Mouse (Mus musculus): ENCODE results near the gene Gstt4. TPM values are rescaled to one million over a fixed set of nuclear protein-coding genes. Genes with fewer than 3 reads are reported as not detected.
"Not testable (repeated sequence)": the region's sequence is repeated elsewhere in the genome, so short reads cannot be mapped to it uniquely, and the experiment has no call there.

Gstt4 gene
- polyA plus RNA-seq, 1 experiment from 2014 or later = not detected

- no peak overlapping the region for H3K4me3 ChIP-seq (ENCODE audit: low read depth, low read length)
- no peak for ATAC-seq (ENCODE audit: low FRiP score)
- H3K9me3 ChIP-seq (ENCODE audit: control insufficient read depth, low read length) = no peaks in the 10 kb centered on the region
- no peaks in the 10 kb centered on the region for H3K4me1 ChIP-seq (replicated peaks; ENCODE audit: control insufficient read depth, insufficient read depth, low read length)
- no peak overlapping the region for H3K9ac ChIP-seq (ENCODE audit: low read depth, low read length)
- H3K4me2 ChIP-seq (replicated peaks; ENCODE audit: low read depth, low read length) = no peak overlapping the region
- H3K27me3 ChIP-seq (ENCODE audit: control insufficient read depth, insufficient read depth, low read length) = no peaks in the 10 kb centered on the region
- no peak for DNase-seq (ENCODE audit: low spot score)
- 89% methylated on average over 1 of the region's 1 CpGs for WGBS
- no peak overlapping the region for H3K27ac ChIP-seq (ENCODE audit: low read depth, low read length)
- H3K36me3 ChIP-seq (ENCODE audit: control insufficient read depth, insufficient read depth, low read length) = no peaks in the 10 kb centered on the region
Measured at GRCm38 (mm10) chr10:75844800-75845199, 22.5 kb upstream of the Gstt4 start.

- not testable (repeated sequence) for ATAC-seq (ENCODE audit: low FRiP score); H3K9ac ChIP-seq (ENCODE audit: low read depth, low read length); H3K4me2 ChIP-seq (replicated peaks; ENCODE audit: low read depth, low read length); H3K4me3 ChIP-seq (ENCODE audit: low read depth, low read length); H3K4me1 ChIP-seq (replicated peaks; ENCODE audit: control insufficient read depth, insufficient read depth, low read length); DNase-seq (ENCODE audit: low spot score); H3K27me3 ChIP-seq (ENCODE audit: control insufficient read depth, insufficient read depth, low read length); H3K36me3 ChIP-seq (ENCODE audit: control insufficient read depth, insufficient read depth, low read length); H3K9me3 ChIP-seq (ENCODE audit: control insufficient read depth, low read length); H3K27ac ChIP-seq (ENCODE audit: low read depth, low read length)
- 83% methylated on average over 6 of the region's 6 CpGs for WGBS
Measured at GRCm38 (mm10) chr10:75843898-75844297, 21.6 kb upstream of the Gstt4 start.

DNA sequence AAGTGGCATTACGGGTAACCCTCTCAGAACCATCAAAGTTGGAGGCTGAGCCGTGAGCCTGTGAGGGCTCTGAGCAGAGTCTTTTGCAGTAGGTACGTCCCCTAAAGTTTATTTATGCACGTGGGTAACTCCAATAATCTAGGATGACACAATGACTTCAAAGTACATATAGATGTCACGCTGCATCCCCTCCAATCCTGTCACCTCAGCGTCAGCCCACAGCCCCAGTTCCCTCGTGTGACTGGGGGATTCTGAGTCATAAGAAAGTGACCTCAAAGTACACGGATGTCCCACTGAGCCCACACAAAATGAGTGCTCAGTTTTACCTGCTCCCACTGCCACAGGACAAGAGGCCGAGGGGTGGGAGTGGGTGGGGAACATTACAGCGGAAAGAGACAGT lies 16.7 kb upstream of the Gstt4 start:
- no peak for ATAC-seq (ENCODE audit: low FRiP score)
- H3K27ac ChIP-seq (ENCODE audit: low read depth, low read length) = no peak overlapping the region
- no peak overlapping the region for H3K4me3 ChIP-seq (ENCODE audit: low read depth, low read length)
- H3K36me3 ChIP-seq (ENCODE audit: control insufficient read depth, insufficient read depth, low read length) = no peaks in the 10 kb centered on the region
- no peaks in the 10 kb centered on the region; the same call in none of the 2 replicates for H3K4me1 ChIP-seq (replicated peaks; ENCODE audit: control insufficient read depth, insufficient read depth, low read length)
- no peaks in the 10 kb centered on the region for H3K9me3 ChIP-seq (ENCODE audit: control insufficient read depth, low read length)
- H3K9ac ChIP-seq (ENCODE audit: low read depth, low read length) = no peak overlapping the region
- 87% methylated on average over 10 of the region's 10 CpGs for WGBS
- H3K4me2 ChIP-seq (replicated peaks; ENCODE audit: low read depth, low read length) = no peak overlapping the region
- DNase-seq (ENCODE audit: low spot score) = no peak
- H3K27me3 ChIP-seq (ENCODE audit: control insufficient read depth, insufficient read depth, low read length) = peaks cover 8% of the 10 kb centered on the region

DNA sequence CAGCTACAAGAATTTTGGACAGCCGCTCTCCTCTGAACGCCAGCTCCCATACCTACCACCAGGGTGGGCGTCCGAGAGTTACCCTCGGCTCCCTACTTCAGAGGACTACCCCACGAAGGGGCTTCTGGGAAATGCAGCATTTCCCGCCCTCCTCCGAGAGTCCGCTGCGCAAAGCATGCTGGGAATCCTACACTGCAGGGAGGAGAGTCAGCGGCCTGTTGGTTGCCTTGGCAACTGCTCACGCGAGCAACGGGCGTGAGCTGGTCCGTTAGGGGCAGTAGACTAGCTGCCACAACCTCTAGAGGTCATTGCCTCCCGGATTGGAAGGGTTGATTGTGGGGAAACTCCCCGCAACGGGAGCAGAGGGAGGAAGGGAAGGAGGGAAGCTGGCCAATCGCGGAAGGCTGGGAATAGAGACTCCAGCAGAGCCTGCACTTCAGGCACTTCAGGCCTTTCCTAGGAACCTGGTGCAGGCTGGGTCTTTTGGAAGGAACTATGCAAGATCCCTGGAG lies 15.0 kb upstream of the Gstt4 start, which contains the start of gene Gstt2:
Gene Gstt2 (minus strand): TSS at position 177 of the 512 bp plus-strand sequence.
- no peaks in the 10 kb centered on the region for H3K9me3 ChIP-seq (ENCODE audit: control insufficient read depth, low read length)
- peak; percentile 98 for DNase-seq (ENCODE audit: low spot score)
- peaks cover 11% of the 10 kb centered on the region for H3K27me3 ChIP-seq (ENCODE audit: control insufficient read depth, insufficient read depth, low read length)
- H3K4me3 ChIP-seq (ENCODE audit: low read depth, low read length) = peak within 1 kb of the TSS; percentile 38
- H3K36me3 ChIP-seq (ENCODE audit: control insufficient read depth, insufficient read depth, low read length) = no peaks in the 10 kb centered on the region
- H3K4me1 ChIP-seq (replicated peaks; ENCODE audit: control insufficient read depth, insufficient read depth, low read length) = no peaks in the 10 kb centered on the region; the same call in none of the 2 replicates
- H3K4me2 ChIP-seq (replicated peaks; ENCODE audit: low read depth, low read length) = peak within 1 kb of the TSS; percentile 62
- peak within 1 kb of the TSS; percentile 76 for H3K27ac ChIP-seq (ENCODE audit: low read depth, low read length)
- H3K9ac ChIP-seq (ENCODE audit: low read depth, low read length) = peak within 1 kb of the TSS; percentile 66
- WGBS = 0% methylated on average over 21 of the region's 21 CpGs
- ATAC-seq (ENCODE audit: low FRiP score) = peak; percentile 92

- H3K27ac ChIP-seq (ENCODE audit: low read depth, low read length) = no peak overlapping the region
- H3K4me2 ChIP-seq (replicated peaks; ENCODE audit: low read depth, low read length) = peak overlapping the region; percentile 28; the same call in 1 of the 2 replicates
- WGBS = 24% methylated on average over 9 of the region's 10 CpGs
- H3K4me1 ChIP-seq (replicated peaks; ENCODE audit: control insufficient read depth, insufficient read depth, low read length) = no peaks in the 10 kb centered on the region; the same call in none of the 2 replicates
- ATAC-seq (ENCODE audit: low FRiP score) = no peak
- H3K27me3 ChIP-seq (ENCODE audit: control insufficient read depth, insufficient read depth, low read length) = peaks cover 11% of the 10 kb centered on the region
- no peak overlapping the region for H3K4me3 ChIP-seq (ENCODE audit: low read depth, low read length)
- no peaks in the 10 kb centered on the region for H3K36me3 ChIP-seq (ENCODE audit: control insufficient read depth, insufficient read depth, low read length)
- no peak overlapping the region for H3K9ac ChIP-seq (ENCODE audit: low read depth, low read length)
- DNase-seq (ENCODE audit: low spot score) = no peak
- no peaks in the 10 kb centered on the region for H3K9me3 ChIP-seq (ENCODE audit: control insufficient read depth, low read length)
Measured at GRCm38 (mm10) chr10:75835761-75836531, 13.6 kb upstream of the Gstt4 start.

GRCm38 (mm10) chr10:75835307-75835706 lies 13.0 kb upstream of the Gstt4 start:
- H3K27ac ChIP-seq (ENCODE audit: low read depth, low read length) = no peak overlapping the region
- H3K36me3 ChIP-seq (ENCODE audit: control insufficient read depth, insufficient read depth, low read length) = no peaks in the 10 kb centered on the region
- peaks cover 11% of the 10 kb centered on the region for H3K27me3 ChIP-seq (ENCODE audit: control insufficient read depth, insufficient read depth, low read length)
- DNase-seq (ENCODE audit: low spot score) = peak; percentile 53
- H3K4me2 ChIP-seq (replicated peaks; ENCODE audit: low read depth, low read length) = peak overlapping the region; percentile 28; the same call in 1 of the 2 replicates
- 2% methylated on average over 10 of the region's 10 CpGs for WGBS
- H3K9me3 ChIP-seq (ENCODE audit: control insufficient read depth, low read length) = no peaks in the 10 kb centered on the region
- no peak for ATAC-seq (ENCODE audit: low FRiP score)
- no peak overlapping the region for H3K4me3 ChIP-seq (ENCODE audit: low read depth, low read length)
- H3K9ac ChIP-seq (ENCODE audit: low read depth, low read length) = no peak overlapping the region
- H3K4me1 ChIP-seq (replicated peaks; ENCODE audit: control insufficient read depth, insufficient read depth, low read length) = no peaks in the 10 kb centered on the region; the same call in none of the 2 replicates

- WGBS = 18% methylated on average over 9 of the region's 9 CpGs
- Histone ChIP-seq H3K4me3 (ENCODE audit: low read depth, low read length) (peak overlapping the region; percentile 26), H3K9me3 (ENCODE audit: control insufficient read depth, low read length) (no peaks in the 10 kb centered on the region), H3K4me2 (replicated peaks; ENCODE audit: low read depth, low read length) (peak overlapping the region; percentile 48), H3K27ac (ENCODE audit: low read depth, low read length) (no peak overlapping the region), H3K36me3 (ENCODE audit: control insufficient read depth, insufficient read depth, low read length) (no peaks in the 10 kb centered on the region), H3K9ac (ENCODE audit: low read depth, low read length) (peak overlapping the region; percentile 28; the same call in 1 of the 2 replicates), H3K27me3 (ENCODE audit: control insufficient read depth, insufficient read depth, low read length) (peaks cover 11% of the 10 kb centered on the region), H3K4me1 (replicated peaks; ENCODE audit: control insufficient read depth, insufficient read depth, low read length) (no peaks in the 10 kb centered on the region; the same call in none of the 2 replicates)
- ATAC-seq (ENCODE audit: low FRiP score) (no peak), DNase-seq (ENCODE audit: low spot score) (no peak)
Measured at GRCm38 (mm10) chr10:75834721-75835120, 12.4 kb upstream of the Gstt4 start.

- 2% methylated on average over 21 of the region's 21 CpGs for WGBS
- H3K36me3 ChIP-seq (ENCODE audit: control insufficient read depth, insufficient read depth, low read length) = no peaks in the 10 kb centered on the region
- no peaks in the 10 kb centered on the region for H3K9me3 ChIP-seq (ENCODE audit: control insufficient read depth, low read length)
- DNase-seq (ENCODE audit: low spot score) (peak; percentile 79), ATAC-seq (ENCODE audit: low FRiP score) (no peak)
- no peak overlapping the region for H3K27ac ChIP-seq (ENCODE audit: low read depth, low read length)
- peak overlapping the region; percentile 28 for H3K9ac ChIP-seq (ENCODE audit: low read depth, low read length)
- H3K4me2 ChIP-seq (replicated peaks; ENCODE audit: low read depth, low read length) = peak overlapping the region; percentile 48
- no peaks in the 10 kb centered on the region; the same call in none of the 2 replicates for H3K4me1 ChIP-seq (replicated peaks; ENCODE audit: control insufficient read depth, insufficient read depth, low read length)
- H3K4me3 ChIP-seq (ENCODE audit: low read depth, low read length) = peak overlapping the region; percentile 26
- H3K27me3 ChIP-seq (ENCODE audit: control insufficient read depth, insufficient read depth, low read length) = peaks cover 11% of the 10 kb centered on the region
Measured at GRCm38 (mm10) chr10:75834250-75834649, 11.9 kb upstream of the Gstt4 start.

Data from hindbrain, embryonic 11.5 days (tissue).